Mouse (Mus musculus) E14TG2a.4 (cell line): Measurements from ENCODE around the gene Sync.

Experiments
- CTCF ChIP-seq: conservative IDR thresholded peaks from 2 replicates; pipeline ENCODE4 v1.5.1; 2014; ENCODE audit warnings: low read length
- NANOG ChIP-seq: IDR thresholded peaks from 2 replicates; pipeline ENCODE4 v1.6.1; 2014; ENCODE audit warnings: borderline replicate concordance, low read length, mixed read lengths
- POU5F1 ChIP-seq: IDR thresholded peaks from 2 replicates; pipeline ENCODE4 v1.6.1; 2014; ENCODE audit warnings: low read length, borderline replicate concordance

DNA sequence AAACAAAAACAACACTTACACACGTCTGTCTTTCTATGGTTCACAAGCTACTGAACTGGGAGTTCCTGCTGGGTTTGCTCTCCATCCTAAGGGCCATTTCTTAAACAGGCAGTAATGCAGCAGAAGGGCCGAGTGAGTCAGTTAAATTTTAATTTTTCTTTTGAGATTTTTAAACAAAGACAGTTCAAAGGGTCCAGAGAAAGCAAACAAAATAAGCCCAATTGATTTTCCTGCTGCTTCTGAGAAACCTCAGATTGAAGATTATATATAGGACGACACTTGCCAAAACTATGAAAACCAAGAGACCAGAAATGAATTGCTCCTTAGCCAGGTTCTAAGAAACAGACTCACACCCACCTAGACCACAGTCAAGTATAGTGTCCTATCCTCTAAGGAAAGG lies 26.5 kb downstream of the Sync start:
- no peak for TF ChIP-seq CTCF
- TF ChIP-seq POU5F1 = no peak
- TF ChIP-seq NANOG = no peak
